Mouse (Mus musculus) ES-Bruce4 (cell line): ENCODE measurements around the gene Mef2c. TPM values are rescaled to one million over a fixed set of nuclear protein-coding genes. Genes with fewer than 3 reads are reported as not detected.
A peak's percentile ranks its signal among the peaks of the same experiment; 100 is the strongest.

Experiments
- H3K27ac ChIP-seq: 2 replicates; pipeline ENCODE4 v1.5.1; 2012; ENCODE audit warnings: low read length, inconsistent platforms; ENCODE audit not compliant: insufficient read depth
- H3K27me3 ChIP-seq: 2 replicates; pipeline ENCODE4 v1.6.1; 2012; ENCODE audit warnings: mild to moderate bottlenecking, low read length, inconsistent platforms; ENCODE audit not compliant: control insufficient read depth, poor library complexity, insufficient read depth, severe bottlenecking
- H3K36me3 ChIP-seq: 2 replicates; pipeline ENCODE4 v1.6.1; 2012; ENCODE audit warnings: inconsistent platforms, mild to moderate bottlenecking, low read length, moderate library complexity; ENCODE audit not compliant: control insufficient read depth, poor library complexity, insufficient read depth, severe bottlenecking
- H3K4me1 ChIP-seq: one replicate; pipeline ENCODE4 v1.8.1; 2011; ENCODE audit warnings: low read length; ENCODE audit not compliant: control insufficient read depth, insufficient read depth
- H3K4me3 ChIP-seq: 2 replicates; pipeline ENCODE4 v1.5.1; 2011; ENCODE audit warnings: low read depth, mild to moderate bottlenecking, low read length
- H3K9ac ChIP-seq: 2 replicates; pipeline ENCODE4 v1.6.1; 2012; ENCODE audit warnings: low read depth, mild to moderate bottlenecking, inconsistent platforms; ENCODE audit not compliant: poor library complexity, severe bottlenecking
- H3K9me3 ChIP-seq: replicated peaks from 2 replicates; pipeline ENCODE4 v1.6.1; 2012; ENCODE audit warnings: mild to moderate bottlenecking, low read length, inconsistent platforms; ENCODE audit not compliant: control insufficient read depth, poor library complexity, insufficient read depth, severe bottlenecking
- CTCF ChIP-seq: IDR thresholded peaks from one replicate; pipeline ENCODE4 v1.8.1; 2011; ENCODE audit warnings: low read depth, low read length
- EP300 ChIP-seq: IDR thresholded peaks from 2 replicates; pipeline ENCODE4 v1.6.1; 2011; ENCODE audit warnings: low read depth, low read length; ENCODE audit not compliant: insufficient read depth
- POLR2A ChIP-seq: IDR thresholded peaks from one replicate; pipeline ENCODE4 v1.8.1; 2011; ENCODE audit warnings: low read length; ENCODE audit not compliant: insufficient read depth
- polyA plus RNA-seq: library from polyadenylated mRNA; stranded (reverse); fragments of >200 nt; gene quantifications from 2 replicates; pipeline ENCODE4 v1.2.4, GENCODE M21; 2011; ENCODE audit warnings: low read depth; ENCODE audit not compliant: missing spikeins, insufficient read depth, insufficient read length

Mef2c gene
- polyA plus RNA-seq, 1 experiment = not detected

DNA sequence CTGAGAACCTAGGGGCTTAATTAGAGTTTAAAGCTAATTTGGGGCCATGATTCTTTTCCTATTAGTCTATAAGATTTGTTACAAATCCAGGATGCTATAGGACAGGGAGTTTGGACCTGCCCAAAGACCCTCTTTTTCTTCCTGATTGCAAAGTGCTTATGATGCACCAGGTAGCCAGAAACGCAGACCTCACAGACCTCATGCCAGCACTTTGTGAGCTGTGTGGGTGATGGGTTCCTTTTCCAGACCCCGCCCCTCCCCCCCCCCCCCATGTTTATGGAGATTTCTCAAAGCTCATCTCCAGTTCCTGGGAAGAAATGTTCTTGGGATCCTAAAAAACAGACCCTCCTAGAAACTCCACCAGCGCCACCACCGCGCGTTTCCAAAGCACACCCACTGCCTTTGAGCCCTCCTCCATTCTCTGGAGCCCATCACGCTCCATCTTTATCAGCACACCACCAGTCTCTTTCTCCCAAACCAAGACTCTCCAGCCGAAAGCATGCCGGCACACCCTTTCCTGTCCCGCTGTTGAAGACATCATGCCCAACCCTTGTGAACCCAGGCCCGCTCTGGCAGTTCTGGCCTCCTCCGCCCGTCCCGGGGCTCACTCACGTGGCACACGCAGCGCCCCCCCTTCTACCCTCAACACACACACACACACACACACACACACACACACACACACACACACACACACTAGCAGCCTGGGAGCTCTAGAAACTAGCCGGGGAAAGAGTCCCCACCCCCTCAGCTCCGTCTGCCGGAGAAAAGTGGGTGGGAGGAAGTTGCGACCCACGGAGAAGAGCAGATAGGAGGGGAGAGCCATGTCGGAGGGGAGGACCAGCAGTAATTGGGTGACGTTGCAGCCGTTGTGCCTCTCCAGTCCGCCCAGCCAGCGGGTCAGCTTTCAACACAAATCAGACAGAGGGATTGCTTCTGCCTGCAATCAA lies 14.1 kb downstream of the Mef2c start:
- Histone ChIP-seq H3K4me3 (peak overlapping the region; percentile 58), H3K27me3 (no peaks in the 10 kb centered on the region; the same call in 1 of the 2 replicates), H3K4me1 (no peaks in the 10 kb centered on the region), H3K9ac (0 out of 2 replicates have a peak overlapping the region, but pooled peaks have one; percentile 3), H3K9me3 (no peaks in the 10 kb centered on the region), H3K27ac (no peak overlapping the region), H3K36me3 (no peaks in the 10 kb centered on the region)
- no peak for TF ChIP-seq POLR2A
- TF ChIP-seq CTCF = no peak
- TF ChIP-seq EP300 = no peak

DNA sequence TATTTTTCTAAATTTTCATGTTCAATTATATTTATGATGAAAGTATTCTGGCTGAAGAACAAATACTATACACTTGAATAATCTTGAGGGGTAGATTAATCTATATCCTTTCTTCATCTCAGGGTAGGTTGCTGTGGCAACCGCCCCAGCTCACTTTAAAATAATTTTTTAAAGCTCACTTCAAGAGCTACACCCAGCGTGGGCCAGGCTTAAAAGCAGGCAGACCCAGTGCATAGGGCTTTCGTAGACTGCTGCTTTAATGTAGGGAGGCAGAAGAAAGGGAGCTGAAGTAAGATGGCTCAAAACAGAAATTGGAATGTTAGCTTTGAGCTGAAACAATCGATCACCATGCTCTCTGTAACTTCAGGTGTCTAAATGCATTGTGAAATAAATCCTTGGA lies 17.0 kb downstream of the Mef2c start:
- H3K4me1 ChIP-seq = no peaks in the 10 kb centered on the region
- no peaks in the 10 kb centered on the region for H3K9me3 ChIP-seq
- no peak for TF ChIP-seq CTCF
- TF ChIP-seq POLR2A = no peak
- no peak for TF ChIP-seq EP300
- no peak overlapping the region for H3K27ac ChIP-seq
- no peak overlapping the region for H3K4me3 ChIP-seq
- H3K36me3 ChIP-seq = no peaks in the 10 kb centered on the region
- peaks cover 2% of the 10 kb centered on the region for H3K27me3 ChIP-seq
- H3K9ac ChIP-seq = no peak overlapping the region

DNA sequence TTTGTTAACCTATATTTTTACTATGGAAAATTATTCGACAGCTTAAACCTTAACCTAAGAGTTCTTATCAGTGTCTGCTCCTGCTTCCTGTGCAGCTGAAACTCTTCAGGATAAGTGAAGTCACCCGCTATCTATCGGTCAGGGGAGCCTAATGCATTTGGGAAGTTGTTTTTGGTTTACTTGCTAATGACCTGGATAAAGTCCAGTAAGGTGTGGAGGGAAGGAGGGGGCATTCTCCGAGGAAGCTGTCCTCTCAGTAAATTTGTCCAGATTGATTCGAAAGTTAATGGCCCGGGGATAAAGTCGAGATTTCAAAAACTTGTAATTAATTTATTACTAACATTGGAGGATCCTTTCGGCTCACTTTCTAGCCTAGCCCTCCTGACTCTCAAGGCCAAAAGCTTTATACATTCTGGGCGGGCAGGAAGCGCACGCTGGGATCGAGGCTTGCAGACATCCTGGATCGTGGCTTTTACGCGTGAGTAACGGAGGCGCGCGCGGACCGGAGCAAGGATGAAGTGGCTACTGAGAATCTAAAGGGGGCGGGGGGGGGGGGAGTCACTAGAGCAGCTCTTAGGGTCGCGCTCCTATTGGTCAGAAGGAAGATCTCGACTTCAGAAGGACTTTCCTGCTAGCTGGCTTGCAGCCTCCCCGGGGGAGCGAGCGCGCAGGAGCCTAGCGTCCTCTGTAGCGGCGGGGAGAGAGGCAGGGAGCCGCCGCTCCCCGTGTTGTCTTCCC lies 19.6 kb downstream of the Mef2c start:
- H3K27ac ChIP-seq = no peak overlapping the region
- TF ChIP-seq EP300 (no peak), CTCF (no peak), POLR2A (no peak)
- H3K9ac ChIP-seq = no peak overlapping the region
- no peaks in the 10 kb centered on the region for H3K9me3 ChIP-seq
- no peaks in the 10 kb centered on the region for H3K4me1 ChIP-seq
- H3K27me3 ChIP-seq = peaks cover 2% of the 10 kb centered on the region
- peak overlapping the region; percentile 59 for H3K4me3 ChIP-seq
- no peaks in the 10 kb centered on the region for H3K36me3 ChIP-seq

DNA sequence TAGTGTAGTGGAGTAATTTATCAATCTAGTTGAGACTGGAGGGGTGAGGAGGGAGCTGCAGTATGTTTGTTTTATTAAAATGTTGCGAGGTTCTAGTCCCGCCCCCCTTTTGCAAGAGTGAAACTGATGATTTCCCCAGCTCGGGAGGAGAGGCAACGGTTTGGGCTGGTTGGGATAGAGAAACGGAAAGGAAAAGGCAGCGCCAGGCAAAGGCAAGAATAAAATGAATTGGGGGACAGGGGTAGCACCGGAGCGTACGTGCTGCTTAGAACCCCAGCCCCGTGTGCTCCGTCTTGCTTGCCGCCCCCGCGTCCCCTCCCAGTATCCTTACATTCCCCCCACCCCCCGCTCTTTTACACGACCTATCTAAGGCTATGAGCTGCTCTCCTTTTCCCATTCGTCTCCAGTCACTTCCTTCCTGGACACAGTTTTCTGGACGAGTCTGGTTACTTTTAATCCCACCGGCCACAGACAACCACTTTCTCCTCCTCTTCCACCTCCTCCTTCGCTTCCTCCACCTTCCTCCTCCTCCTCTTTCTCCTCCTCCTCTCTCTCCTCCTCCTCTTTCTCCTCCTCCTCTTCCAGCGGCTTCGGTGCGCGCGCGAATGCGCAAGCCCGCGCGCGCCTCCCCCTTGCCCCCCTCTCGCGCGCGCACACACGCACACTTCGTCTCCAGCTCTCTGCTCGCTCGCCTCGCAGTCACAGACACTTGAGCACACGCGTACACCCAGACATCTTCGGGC lies 20.5 kb downstream of the Mef2c start:
- Histone ChIP-seq H3K27me3 (peaks cover 2% of the 10 kb centered on the region), H3K9ac (no peak overlapping the region), H3K4me1 (no peaks in the 10 kb centered on the region), H3K36me3 (no peaks in the 10 kb centered on the region), H3K4me3 (peak overlapping the region; percentile 59), H3K9me3 (no peaks in the 10 kb centered on the region), H3K27ac (no peak overlapping the region)
- TF ChIP-seq CTCF (no peak), POLR2A (no peak)

DNA sequence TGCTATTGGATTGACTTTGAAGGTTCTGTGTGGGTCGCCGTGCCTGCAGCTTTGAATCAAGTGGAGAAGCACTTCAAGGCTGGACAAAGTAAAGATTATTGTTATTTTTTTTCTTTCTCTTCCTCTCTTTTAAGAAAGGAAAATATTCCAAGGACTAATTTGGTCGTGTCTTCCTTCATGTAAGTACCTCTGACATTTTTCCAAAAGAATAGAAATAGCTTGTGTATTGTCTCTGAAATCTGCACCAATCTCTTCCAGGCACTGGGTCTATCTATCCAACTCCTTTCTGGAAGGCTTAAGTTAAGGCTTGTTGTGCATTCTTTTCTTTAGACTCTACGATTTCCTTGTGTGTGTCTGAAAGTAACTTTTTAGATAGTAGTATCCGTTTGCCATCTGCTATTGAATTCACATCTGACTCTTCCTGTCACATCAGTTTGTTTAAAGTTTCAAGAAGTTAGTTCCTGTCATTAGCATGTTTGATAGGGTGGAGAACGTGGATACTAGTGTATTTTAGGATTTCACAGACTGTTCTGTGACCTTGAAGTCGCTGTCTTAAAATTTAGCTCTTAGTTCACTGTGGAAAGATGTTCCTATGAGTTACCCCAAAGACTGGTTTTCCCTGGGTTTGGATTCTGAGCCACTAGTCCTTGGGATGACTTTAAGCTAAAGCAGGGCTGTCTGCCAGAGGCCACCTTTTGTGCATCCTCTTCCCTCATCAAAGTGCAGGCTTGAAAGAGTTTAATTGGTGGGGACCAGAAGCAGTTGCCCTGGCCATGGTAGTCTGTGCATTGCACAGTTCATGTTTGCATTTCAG lies 21.3 kb downstream of the Mef2c start:
- H3K9ac ChIP-seq = no peak overlapping the region
- no peaks in the 10 kb centered on the region for H3K9me3 ChIP-seq
- peaks cover 2% of the 10 kb centered on the region for H3K27me3 ChIP-seq
- no peaks in the 10 kb centered on the region for H3K4me1 ChIP-seq
- no peaks in the 10 kb centered on the region for H3K36me3 ChIP-seq
- TF ChIP-seq EP300 = no peak
- no peak for TF ChIP-seq POLR2A
- no peak for TF ChIP-seq CTCF
- no peak overlapping the region for H3K27ac ChIP-seq
- peak overlapping the region; percentile 59 for H3K4me3 ChIP-seq
